Mouse (Mus musculus) urinary bladder, adult 18-20 months (tissue): ENCODE results near the gene Krt76.

Experiments
- DNase-seq, 2 experiments: peaks; one replicate each; pipeline ENCODE4 v3.0.0; 2022; ENCODE audit warnings: low spot score in 2 of 2, mixed read lengths in 2 of 2

Krt76 gene

GRCm38 (mm10) chr15:101892820-101893219 is at the start of gene Krt76:
Gene Krt76, minus strand, starts transcription at chr15:101892920.
- DNase-seq, result no peak

DNA sequence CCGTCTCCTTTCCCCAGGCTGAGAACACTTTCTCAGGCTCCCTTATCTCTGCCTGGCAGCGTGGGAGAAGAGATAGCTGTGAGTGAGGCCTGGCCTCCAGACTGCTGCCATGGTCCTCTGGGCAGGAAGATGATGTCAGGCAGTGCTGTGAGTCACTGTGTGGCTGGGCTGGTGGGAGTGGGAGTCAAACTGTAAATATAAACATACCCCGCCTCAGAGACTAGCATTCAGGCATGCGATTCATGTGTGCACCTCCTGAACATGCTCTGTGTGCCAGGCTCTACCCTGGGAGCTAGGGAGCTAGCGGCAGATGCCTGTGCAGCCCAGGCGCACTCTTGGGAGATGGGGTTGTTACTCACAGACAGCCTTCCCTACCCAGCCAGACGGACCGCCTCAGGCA is 49.2 kb upstream of the Krt76 start:
- peak; percentile 50 to 53 for DNase-seq

GRCm38 (mm10) chr15:101940274-101940829 is 47.6 kb upstream of the Krt76 start, which contains the start of gene Krt79:
Gene Krt79, minus strand, starts transcription at chr15:101940324.
- no peak for DNase-seq

- peak; percentile 38 to 64 for DNase-seq
Observed at GRCm38 (mm10) chr15:101938600-101939308, 46.0 kb upstream of the Krt76 start.

GRCm38 (mm10) chr15:101933024-101933423 is 40.3 kb upstream of the Krt76 start:
- DNase-seq, result no peak

DNA sequence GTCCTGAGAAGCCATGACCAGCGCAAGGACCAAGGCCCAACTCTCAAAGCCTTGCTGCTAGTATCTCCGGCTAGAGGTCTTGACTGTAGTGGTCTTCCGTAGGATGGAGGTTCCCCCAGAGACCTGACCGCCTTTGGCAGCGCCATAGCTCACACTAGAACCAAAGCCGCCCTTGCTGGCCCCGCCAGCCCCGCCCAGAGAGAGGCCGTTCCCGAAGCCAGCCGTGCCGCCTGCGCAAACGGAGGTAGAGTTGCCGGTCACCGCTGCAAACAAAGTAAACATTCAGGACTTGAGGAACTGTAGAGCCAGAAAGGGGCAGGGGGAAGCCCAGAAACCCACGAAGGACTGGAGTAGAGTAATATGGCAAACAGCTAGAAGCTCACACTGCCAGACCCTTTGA is 36.9 kb upstream of the Krt76 start:
- DNase-seq, result peak; percentile 70 to 78

DNA sequence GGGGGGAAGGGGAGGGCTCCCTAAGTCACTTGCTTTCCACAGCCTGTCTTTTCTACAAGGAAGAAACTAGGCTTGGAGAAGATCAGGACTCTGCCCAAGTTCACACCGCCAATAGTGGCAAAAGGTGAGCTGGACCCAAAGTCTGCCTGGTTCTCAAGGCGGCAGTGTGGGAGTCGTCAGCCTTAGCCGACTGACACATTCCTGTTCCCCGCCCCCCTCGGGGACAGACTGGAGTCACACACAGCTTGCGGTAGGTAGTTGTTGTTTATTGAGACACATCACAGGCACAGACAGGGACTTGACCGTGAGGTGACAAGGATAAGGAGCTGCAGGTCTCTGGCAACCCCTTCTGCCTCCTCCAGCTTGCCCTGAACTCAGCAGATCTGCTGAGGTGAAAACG is 36.4 kb upstream of the Krt76 start:
- peak in 1 of 2 experiments; percentile 35 for DNase-seq

DNA sequence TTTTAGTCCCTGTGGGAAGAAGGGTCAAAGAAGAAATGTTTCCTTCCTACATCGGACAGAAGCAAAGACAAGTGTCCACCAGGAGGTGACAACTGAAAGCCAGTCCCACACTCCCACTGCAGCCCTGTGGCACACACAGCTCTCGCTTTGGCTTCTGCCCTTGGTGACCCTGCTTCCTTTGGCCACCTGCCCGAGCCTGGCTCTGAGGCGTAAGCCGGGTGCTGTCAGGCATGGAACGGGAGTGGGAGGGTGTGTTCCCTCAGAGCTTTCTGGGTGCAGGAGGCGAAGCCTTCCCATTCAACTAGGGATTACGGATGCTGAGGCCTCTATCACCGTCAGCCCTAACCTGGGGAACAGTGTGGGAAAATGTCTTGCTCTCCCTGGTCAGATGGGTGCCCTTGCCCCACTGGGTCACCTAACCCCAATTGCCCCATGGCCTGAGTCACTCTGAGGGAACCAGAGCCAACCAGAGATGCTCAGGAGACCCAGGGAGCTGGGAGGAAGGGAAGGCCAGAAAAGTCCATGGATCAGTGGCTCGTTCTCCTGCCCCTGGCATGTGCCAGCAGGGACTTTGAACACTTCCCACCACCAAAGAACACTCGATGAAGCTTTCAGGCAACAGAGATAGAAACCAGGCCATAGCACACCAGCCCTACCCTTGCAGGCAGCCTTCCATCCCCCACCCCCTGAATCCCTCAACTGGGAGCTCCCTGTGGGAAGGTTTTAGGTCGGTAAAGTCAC is 34.8 kb upstream of the Krt76 start:
- DNase-seq, result peak; percentile 31 to 54

GRCm38 (mm10) chr15:101925041-101925440 is 32.3 kb upstream of the Krt76 start:
- no peak for DNase-seq

- no peak for DNase-seq
Observed at GRCm38 (mm10) chr15:101924635-101925034, 31.9 kb upstream of the Krt76 start, which contains the start of gene Krt4. Gene Krt4, minus strand, starts transcription at chr15:101924735.

GRCm38 (mm10) chr15:101922296-101922695 is 29.6 kb upstream of the Krt76 start:
- no peak for DNase-seq

- no peak for DNase-seq
Observed at GRCm38 (mm10) chr15:101916072-101916471, 23.4 kb upstream of the Krt76 start.

GRCm38 (mm10) chr15:101904849-101905248 is 12.1 kb upstream of the Krt76 start:
- no peak for DNase-seq

- DNase-seq, result peak in 1 of 2 experiments; percentile 29
Observed at GRCm38 (mm10) chr15:101902171-101903149, 9.7 kb upstream of the Krt76 start.

GRCm38 (mm10) chr15:101895216-101895615 is 2.5 kb upstream of the Krt76 start:
- no peak for DNase-seq

DNA sequence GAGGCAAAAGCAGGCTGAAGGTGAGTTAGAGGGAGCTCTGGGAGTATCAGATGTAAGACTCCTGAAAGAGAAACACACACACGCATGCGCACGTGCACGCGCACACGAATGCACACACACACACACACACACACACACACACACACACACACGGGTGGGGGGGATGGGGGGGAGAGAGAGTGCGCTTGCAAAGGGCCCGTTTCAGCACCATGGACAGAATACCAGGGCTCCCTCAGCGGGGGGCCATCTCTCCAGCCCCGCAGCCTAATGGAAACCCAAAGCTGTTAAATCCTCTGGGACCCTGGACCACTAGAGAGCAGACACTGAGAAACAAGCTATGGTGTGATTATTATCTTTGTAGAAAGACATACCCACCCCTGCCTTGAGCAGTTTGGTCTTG is 12.9 kb downstream of the Krt76 start:
- no peak for DNase-seq

- DNase-seq, result no peak
Observed at GRCm38 (mm10) chr15:101878041-101878440, 14.7 kb downstream of the Krt76 start.

GRCm38 (mm10) chr15:101874383-101874782 is 18.3 kb downstream of the Krt76 start:
- no peak for DNase-seq

DNA sequence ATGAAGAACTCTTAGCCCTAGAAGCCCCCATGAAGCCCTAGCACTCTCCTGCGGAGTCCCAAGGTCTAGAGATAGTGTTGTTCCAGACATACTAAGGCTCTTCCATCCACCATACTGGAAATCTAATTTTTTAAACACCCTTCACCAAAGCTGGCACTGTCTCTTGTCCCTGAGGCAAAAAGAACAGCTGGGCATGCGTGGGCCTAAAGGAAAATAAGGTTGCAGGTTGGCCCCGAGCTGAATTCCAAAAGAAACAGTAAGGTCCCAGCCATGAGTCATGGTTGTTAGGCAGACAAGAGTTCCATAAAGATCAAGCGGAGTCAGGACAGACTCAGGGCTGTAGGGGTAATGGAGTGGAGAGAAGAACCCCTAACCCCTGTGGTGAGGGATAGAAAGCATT is 19.5 kb downstream of the Krt76 start:
- DNase-seq, result no peak

DNA sequence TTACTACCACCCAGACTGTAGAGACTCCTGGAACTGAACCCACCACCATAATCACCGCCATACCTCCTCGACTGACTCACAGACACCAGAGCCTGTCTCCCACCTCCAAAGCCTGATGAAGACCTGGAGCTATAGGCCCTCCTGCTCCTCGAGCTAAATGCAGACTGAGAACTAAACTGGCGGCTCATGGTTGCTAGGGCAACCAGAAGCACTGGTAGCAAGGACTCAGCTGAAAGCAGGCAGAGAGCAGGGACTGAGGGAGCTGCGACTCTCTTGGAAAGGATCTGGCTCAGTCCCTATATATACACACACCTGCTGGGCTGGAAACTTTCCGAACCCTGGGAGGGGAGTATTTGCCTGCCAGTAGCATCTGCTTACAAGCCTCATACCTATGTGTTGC is 23.3 kb downstream of the Krt76 start, which contains the start of gene Krt77:
TSS of gene Krt77 (minus strand) at position 275 of the 400 bp plus-strand sequence.
- DNase-seq, result no peak

GRCm38 (mm10) chr15:101866754-101867153 is 26.0 kb downstream of the Krt76 start:
- no peak for DNase-seq
